Mouse (Mus musculus) C2C12 (cell line): ENCODE measurements at regions not wholly inside any gene's neighbourhood (a gene's known extent, or its start where the extent isn't known, plus 50 kb on each side); places are given as distances from the start of the nearest gene placed in this dataset.

Experiments
- CTCF ChIP-seq: IDR thresholded peaks from one replicate; pipeline ENCODE4 v1.5.1; 2011; ENCODE audit not compliant: control insufficient read depth, insufficient read depth, insufficient read length
- MYOD1 ChIP-seq: IDR thresholded peaks from one replicate; pipeline ENCODE4 v1.6.1; 2011; ENCODE audit warnings: low read depth; ENCODE audit not compliant: control insufficient read depth, insufficient read length

DNA sequence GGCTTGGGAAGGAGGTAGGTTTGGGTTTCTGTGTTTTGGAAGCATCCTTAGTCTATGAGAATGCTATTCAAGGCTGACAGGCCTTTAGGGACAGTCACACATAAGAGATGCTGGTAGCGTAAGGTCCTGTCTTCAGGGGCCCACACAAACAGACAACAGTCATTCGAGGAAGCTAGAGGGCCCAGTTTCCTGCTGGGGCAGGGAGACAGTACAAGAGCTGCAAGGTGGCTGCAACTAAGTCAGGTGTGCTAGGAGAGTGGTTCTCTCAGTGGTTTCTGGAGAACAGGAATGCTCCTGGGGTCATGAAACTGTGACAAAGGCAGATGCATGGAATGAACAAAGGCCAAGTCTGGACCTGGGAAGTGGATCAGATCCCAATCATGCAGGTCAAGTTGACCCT is 161.1 kb downstream of the Cd24a start:
- TF ChIP-seq CTCF: no peak
- no peak for TF ChIP-seq MYOD1
